Mouse (Mus musculus) central nervous system, embryonic 18 days (tissue): ENCODE measurements around the gene Higd1b. TPM values are rescaled to one million over a fixed set of nuclear protein-coding genes. Genes with fewer than 3 reads are reported as not detected.

Source experiments
- polyA plus RNA-seq: library from polyadenylated mRNA; depleted of rRNA; stranded (reverse); fragments of >200 nt; gene quantifications from 2 replicates; pipeline ENCODE4 v1.2.3, GENCODE M21; 2012; rRNA removed

Gene Higd1b
- polyA plus RNA-seq, result 12.6 and 13.5 TPM in 2 replicates

DNA sequence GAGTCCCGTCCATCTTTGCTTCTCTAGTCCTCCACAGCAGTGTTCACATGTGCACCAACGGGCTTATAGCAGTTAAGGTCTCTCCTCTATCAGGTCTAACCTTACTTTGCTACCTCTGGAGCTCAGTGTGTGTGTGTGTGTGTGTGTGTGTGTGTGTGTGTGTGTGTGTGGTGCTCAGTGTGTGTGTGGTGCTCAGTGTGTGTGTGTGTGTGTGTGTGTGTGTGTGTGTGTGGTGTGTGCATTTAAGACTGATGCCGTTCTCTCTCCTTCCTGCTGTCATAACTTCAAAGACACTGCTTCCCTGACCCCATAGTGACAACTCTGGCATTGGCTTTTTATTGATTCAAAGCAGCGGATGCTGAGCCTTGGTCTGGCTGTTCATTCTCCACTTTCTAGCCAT lies at the start of gene Higd1b:
TSS of gene Higd1b (plus strand) at position 301 of the 400 bp plus-strand sequence.

DNA sequence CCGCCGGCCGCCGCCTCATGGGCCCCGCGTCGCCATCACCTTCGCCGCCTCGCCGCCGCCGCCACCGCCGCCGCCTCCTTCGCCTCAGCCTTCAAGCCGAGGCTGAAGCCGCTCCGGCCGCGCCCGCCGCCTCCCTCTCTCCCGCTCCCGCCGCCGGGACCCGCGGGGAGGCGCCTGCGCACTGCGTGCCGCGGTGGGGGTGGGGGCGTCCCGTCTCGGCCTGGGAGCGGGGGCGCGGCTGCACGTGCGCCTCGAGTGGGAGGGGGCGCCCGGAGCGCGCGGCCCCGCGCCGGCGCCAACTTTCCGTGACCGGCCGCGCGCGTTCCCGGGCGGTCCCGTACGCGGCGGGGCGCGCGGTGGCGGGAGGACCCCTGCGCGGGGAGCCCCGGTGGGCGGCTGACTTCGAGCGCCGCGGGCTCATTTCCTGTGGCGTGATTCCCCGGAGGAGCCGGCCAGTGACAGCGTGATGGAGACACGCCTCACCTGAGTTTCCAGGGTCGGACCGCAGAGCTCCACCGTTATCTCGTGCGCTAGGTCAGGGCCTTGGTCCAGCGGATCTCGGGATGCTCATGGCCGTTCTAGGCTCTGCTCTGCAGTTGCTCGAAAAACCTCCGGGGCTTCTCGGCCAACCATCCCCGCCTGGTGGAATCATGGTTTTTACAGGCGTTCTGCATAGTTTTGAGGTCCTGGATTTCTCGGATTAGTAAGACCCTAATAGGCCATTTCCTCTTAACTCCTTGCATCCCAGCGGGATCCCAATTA lies 16.4 kb upstream of the Higd1b start, which contains the start of gene Gjc1:
TSS of gene Gjc1 (minus strand) at position 680 of the 762 bp plus-strand sequence.

GRCm38 (mm10) chr11:102880585-102881313 lies 45.1 kb downstream of the Higd1b start, which contains the start of the genes Eftud2 and Ccdc103:
Eftud2 (minus strand) TSS chr11:102880985.
Ccdc103 (plus strand) TSS chr11:102881204.

DNA sequence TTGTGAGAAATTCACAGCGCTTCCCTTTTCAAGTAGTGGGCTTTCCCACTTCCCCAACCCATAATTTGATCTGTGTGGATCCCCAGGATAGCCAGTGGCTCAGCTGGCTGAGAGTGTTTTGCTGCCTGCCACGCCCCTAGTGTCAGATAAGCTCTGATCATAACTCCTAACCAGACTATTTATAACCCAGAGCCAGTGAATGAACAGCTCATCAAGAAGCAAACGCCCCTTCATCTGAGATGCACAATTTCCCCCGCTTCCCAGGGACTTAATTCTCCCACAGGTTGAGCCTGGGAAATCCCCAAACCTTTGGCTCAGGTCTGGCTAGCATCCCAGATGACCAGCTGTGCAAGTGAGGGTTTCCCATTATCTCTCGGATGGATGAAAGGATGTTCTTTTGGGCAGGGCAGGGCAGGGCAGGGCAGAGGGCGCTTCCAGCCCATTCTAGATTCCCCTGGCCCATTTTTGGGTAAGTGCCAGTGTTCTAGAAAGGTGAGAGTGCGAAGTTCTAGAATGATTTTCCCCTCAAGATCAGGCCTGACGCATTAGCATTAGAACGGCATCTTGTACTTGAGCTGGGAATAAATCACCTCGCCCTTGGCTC lies 49.1 kb downstream of the Higd1b start, which contains the start of gene Fam187a:
TSS of gene Fam187a (plus strand) at position 554 of the 604 bp plus-strand sequence.

Other genes starting within 250 kb of the Higd1b start
- gene Fzd2, start 231.5 kb upstream of the Higd1b start, polyA plus RNA-seq, result 15.1 and 15.5 TPM in 2 replicates
- gene Meioc, start 172.1 kb upstream of the Higd1b start, polyA plus RNA-seq, result 0.03 and 0.05 TPM in 2 replicates
- gene Ccdc43, start 138.1 kb upstream of the Higd1b start, polyA plus RNA-seq, result 24.7 and 25.2 TPM in 2 replicates
- gene Adam11, start 74.4 kb upstream of the Higd1b start, polyA plus RNA-seq, result 54.7 and 67.0 TPM in 2 replicates
- gene Gjc1, start 16.1 kb upstream of the Higd1b start, polyA plus RNA-seq, result 43.2 and 43.6 TPM in 2 replicates
- 91.6 and 93.4 TPM in 2 replicates for gene Eftud2, start 45.1 kb downstream of the Higd1b start, polyA plus RNA-seq
- gene Ccdc103, start 45.4 kb downstream of the Higd1b start, polyA plus RNA-seq, result 1.1 TPM in 2 replicates
- gene Fam187a, start 49.3 kb downstream of the Higd1b start, polyA plus RNA-seq, result 0.09 TPM in 1 of 2 replicates, not detected in the other
- 13.6 and 17.7 TPM in 2 replicates for gene Gfap, start 65.1 kb downstream of the Higd1b start, polyA plus RNA-seq
- 3.9 and 4.0 TPM in 2 replicates for gene Kif18b, start 89.3 kb downstream of the Higd1b start, polyA plus RNA-seq
- 10.9 and 12.6 TPM in 2 replicates for gene C1ql1, start 110.8 kb downstream of the Higd1b start, polyA plus RNA-seq
- 38.0 and 39.4 TPM in 2 replicates for gene Nmt1, start 192.3 kb downstream of the Higd1b start, polyA plus RNA-seq
- 130 and 153 TPM in 2 replicates for gene Dcakd, start 192.5 kb downstream of the Higd1b start, polyA plus RNA-seq